Mouse (Mus musculus) kidney, adult 2 months (tissue): ENCODE measurements at regions not wholly inside any gene's neighbourhood (a gene's known extent, or its start where the extent isn't known, plus 50 kb on each side); places are given as distances from the start of the nearest gene placed in this dataset.
A peak's percentile ranks its signal among the peaks of the same experiment; 100 is the strongest.

Experiments used
- DNase-seq: peaks from one replicate; pipeline ENCODE4 v3.0.0; 2021
- H3K27ac ChIP-seq: fragments of 200-500 bp; 2 replicates; pipeline ENCODE4 v1.5.1; 2012; ENCODE audit warnings: low read depth, low read length, control low read depth, inconsistent platforms; ENCODE audit not compliant: insufficient read depth
- H3K27me3 ChIP-seq: fragments of 200-500 bp; replicated peaks from 2 replicates; pipeline ENCODE4 v1.6.1; 2012; ENCODE audit warnings: mild to moderate bottlenecking, moderate library complexity, low read length, inconsistent platforms; ENCODE audit not compliant: control insufficient read depth, insufficient read depth
- H3K36me3 ChIP-seq: fragments of 200-500 bp; 2 replicates; pipeline ENCODE4 v1.6.1; 2012; ENCODE audit warnings: mild to moderate bottlenecking, moderate library complexity, low read length, inconsistent platforms; ENCODE audit not compliant: control insufficient read depth, insufficient read depth
- H3K4me1 ChIP-seq: fragments of 200-500 bp; 2 replicates; pipeline ENCODE4 v1.6.1; 2011; ENCODE audit warnings: low read length; ENCODE audit not compliant: control insufficient read depth, insufficient read depth
- H3K4me3 ChIP-seq: fragments of 200-500 bp; 2 replicates; pipeline ENCODE4 v1.5.1; 2011; ENCODE audit warnings: mild to moderate bottlenecking, low read depth, low read length, control low read depth; ENCODE audit not compliant: insufficient read depth
- CTCF ChIP-seq: fragments of 200-500 bp; conservative IDR thresholded peaks from 2 replicates; pipeline ENCODE4 v1.5.1; 2011; ENCODE audit warnings: low read depth, mild to moderate bottlenecking, control low read depth, low read length, moderate library complexity, mixed read lengths; ENCODE audit not compliant: insufficient read depth, insufficient read length
- POLR2A ChIP-seq: fragments of 200-500 bp; IDR thresholded peaks from one replicate; pipeline ENCODE4 v1.6.1; 2011; ENCODE audit warnings: low read depth, low read length, control low read depth
- WGBS: fragments of 180-500 bp; shearing (Covaris S2); methylation state at CpG from one replicate; pipeline ENCODE4 v1.1.7; 2018; 5-methylcytosine and 5-hydroxymethylcytosine counted together

DNA sequence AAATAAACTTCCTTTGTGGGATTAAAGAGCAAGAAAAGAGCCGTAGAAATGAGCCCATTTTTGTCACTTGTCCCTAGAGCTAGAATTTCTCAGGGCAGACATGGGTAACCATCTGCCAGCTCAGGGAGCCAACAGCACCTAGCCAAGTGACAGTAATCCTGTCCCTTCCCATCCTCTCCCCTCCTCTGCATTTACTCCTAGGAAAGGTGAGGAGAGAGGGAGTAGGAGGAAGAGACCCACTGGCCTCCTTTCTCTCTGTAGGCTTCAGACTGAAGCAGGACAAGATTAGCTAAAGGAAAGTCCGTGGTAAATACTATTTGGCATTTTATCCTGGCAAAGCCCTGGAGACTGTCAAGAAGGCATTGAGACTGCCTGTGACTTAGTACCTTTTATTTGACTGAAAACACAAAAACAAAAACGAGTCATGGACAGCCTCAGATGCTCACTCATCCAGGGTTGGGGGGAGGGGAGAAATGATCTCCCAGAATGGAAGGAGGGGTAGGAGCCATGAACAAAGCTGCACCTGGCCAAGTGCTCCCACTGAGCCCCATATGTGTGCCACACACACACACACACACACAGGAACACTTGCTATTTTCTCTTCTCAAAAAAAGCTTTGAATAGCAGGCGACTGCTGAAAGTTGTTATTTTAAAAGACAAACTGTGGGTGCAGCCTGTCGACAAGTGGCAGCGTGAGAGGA, 136.6 kb upstream of the Zfand5 start:
- no peak overlapping the region for H3K27ac ChIP-seq
- H3K36me3 ChIP-seq: no peaks in the 10 kb centered on the region
- no peak overlapping the region for H3K4me3 ChIP-seq
- H3K27me3 ChIP-seq: no peaks in the 10 kb centered on the region
- TF ChIP-seq CTCF (no peak), POLR2A (no peak)
- no peaks in the 10 kb centered on the region for H3K4me1 ChIP-seq
- no peak for DNase-seq
- 61% methylated on average over 6 of the region's 6 CpGs for WGBS

DNA sequence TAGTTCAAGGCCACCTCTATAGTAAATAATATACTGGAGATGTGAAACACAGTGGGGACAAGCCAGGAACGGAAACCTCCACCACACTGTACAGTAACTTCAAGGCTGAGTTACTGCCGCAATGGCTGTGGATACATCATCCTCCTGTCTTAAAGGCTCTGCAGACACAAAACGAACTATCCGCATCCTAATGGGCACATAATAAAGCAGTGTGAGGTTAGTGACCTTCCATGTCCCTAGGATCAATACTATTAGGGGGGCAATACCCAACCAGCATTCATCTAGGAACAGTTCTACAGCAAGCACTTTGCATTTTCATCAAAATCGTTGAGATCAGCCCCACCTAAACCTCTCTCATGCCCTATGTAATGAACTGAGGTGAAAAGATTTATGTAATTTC, 142.4 kb upstream of the Zfand5 start:
- Histone ChIP-seq H3K27ac (no peak overlapping the region), H3K36me3 (no peaks in the 10 kb centered on the region), H3K4me3 (no peak overlapping the region), H3K27me3 (no peaks in the 10 kb centered on the region), H3K4me1 (no peaks in the 10 kb centered on the region)
- WGBS: 93% methylated on average over 5 of the region's 5 CpGs
- TF ChIP-seq CTCF (no peak), POLR2A (no peak)
- DNase-seq: no peak

DNA sequence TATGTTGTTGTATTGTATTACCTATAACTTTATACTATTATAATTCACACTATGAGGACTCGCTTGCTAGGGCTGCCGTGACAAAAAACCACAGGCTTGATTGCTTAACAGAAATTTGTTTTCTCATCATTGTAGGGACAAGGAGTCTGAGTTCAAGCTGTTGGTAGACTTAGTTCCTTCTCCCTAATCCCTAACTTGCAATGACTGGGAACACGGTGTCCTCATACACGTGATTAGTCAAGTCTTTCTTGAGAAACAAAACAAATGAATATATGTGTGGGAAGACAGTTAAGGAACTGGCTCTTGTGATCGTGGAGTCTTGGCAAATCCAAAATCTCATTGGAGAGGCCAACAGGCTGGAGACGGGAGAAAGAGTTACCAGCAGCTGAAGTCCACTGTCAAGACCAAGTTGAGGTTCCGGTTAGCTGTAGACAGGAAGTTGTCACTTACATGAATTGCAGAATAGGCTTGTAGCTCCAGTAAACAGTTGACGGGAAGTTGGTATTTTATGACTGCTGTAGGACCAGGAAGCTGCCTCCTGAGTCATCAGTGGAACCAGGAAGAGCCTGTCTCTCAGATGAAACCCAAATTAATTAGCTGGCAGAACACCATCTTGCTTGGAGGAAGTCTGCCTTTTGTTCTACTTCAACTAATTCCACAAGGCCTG, 144.9 kb upstream of the Zfand5 start:
- peak overlapping the region; percentile 63 for H3K27ac ChIP-seq
- TF ChIP-seq CTCF (no peak), POLR2A (no peak)
- WGBS: 64% methylated on average over 8 of the region's 8 CpGs

DNA sequence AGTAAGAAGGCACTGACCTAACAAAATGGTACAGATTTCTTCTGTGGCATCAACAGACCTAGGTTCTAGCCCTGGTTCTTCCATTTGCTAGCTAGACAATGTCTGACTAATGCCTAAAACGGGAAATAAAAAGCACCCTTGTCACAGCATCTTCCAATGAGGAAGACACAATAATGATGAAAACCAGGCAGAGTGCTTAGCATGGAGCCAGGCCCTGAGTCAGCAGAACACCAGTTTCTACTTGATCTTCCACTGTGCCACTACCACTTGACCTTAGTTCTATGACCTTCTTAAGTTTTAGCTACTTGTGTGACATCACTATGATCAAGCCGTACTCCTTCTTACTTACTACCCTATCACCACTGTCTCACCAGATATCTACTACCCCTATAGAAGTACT, 145.4 kb upstream of the Zfand5 start:
- H3K36me3 ChIP-seq: no peaks in the 10 kb centered on the region
- H3K27me3 ChIP-seq: no peaks in the 10 kb centered on the region
- TF ChIP-seq POLR2A (no peak), CTCF (no peak)
- WGBS: 93% methylated on average over 2 of the region's 2 CpGs
- H3K4me3 ChIP-seq: no peak overlapping the region
- no peak for DNase-seq
- H3K4me1 ChIP-seq: no peaks in the 10 kb centered on the region
- H3K27ac ChIP-seq: no peak overlapping the region

More for the DNA sequence above, 144.9 kb upstream of the Zfand5 start:
- no peaks in the 10 kb centered on the region for H3K27me3 ChIP-seq
- H3K4me1 ChIP-seq: no peaks in the 10 kb centered on the region
- H3K4me3 ChIP-seq: no peak overlapping the region
- peak; percentile 73 for DNase-seq
- no peaks in the 10 kb centered on the region for H3K36me3 ChIP-seq

DNA sequence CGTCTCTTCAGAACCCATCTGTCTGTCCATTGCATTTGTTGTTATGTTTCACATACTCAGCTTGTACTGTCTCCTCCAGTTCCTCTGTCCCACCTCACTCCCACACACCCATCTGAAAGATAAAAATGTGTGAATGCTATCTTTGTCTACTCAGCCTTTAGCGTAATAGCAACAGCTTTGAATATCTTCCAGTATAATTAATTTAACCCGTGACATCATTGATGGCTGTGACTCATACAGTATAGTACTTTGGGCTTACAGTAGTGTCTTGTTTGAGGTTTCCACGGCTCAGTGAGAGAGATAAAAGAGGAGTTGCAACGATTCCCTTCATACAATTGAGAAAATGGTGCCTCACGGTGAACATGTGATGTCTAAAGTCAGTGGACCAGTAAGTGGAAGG, 152.6 kb upstream of the Zfand5 start:
- no peaks in the 10 kb centered on the region for H3K36me3 ChIP-seq
- H3K4me3 ChIP-seq: no peak overlapping the region
- H3K27ac ChIP-seq: no peak overlapping the region
- H3K27me3 ChIP-seq: no peaks in the 10 kb centered on the region
- TF ChIP-seq CTCF (no peak), POLR2A (no peak)
- WGBS: 64% methylated on average over 6 of the region's 6 CpGs
- no peak for DNase-seq
- no peaks in the 10 kb centered on the region for H3K4me1 ChIP-seq

DNA sequence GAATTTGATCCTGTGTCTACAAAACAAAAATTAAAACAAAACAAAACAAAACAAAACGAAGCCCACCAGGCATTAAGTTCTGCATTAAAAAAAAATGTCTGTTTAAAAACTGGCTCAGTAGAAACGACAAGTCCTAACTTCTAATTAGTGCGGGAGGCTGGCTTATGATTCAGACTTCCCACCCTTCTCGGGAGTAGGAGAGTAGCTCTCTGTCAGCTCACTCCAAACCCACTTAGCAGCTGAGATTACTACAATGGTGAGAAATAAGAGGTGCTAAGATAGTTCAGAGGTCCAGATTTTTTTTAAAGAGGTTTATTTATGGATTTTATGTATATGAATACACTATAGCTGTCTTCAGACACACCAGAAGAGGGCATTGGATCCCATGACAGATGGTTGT, 153.3 kb upstream of the Zfand5 start:
- 86% methylated on average over 4 of the region's 4 CpGs for WGBS
- no peaks in the 10 kb centered on the region for H3K27me3 ChIP-seq
- no peaks in the 10 kb centered on the region for H3K4me1 ChIP-seq

DNA sequence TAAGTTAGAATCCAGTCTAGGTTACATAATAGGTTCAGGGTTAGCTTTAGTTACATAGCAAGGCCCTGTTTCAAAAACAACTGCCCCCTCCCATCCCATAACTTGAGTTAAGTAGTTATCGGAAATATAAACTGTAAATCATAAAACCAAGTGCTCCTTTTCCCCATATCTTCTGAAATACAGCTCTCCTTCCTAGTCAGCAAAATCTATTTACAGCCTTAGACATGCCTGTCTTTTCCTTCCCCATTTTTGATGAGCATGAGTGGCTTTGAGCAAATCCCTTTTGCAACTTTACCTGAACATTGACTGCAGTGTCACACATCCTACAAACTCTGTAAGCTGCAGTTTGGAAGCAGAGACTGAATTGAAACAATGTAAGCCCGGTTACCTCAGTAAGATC, 156.4 kb upstream of the Zfand5 start:
- TF ChIP-seq CTCF (no peak), POLR2A (no peak)
- H3K36me3 ChIP-seq: no peaks in the 10 kb centered on the region
- H3K4me1 ChIP-seq: no peaks in the 10 kb centered on the region
- no peaks in the 10 kb centered on the region for H3K27me3 ChIP-seq
- H3K27ac ChIP-seq: no peak overlapping the region
- DNase-seq: no peak
- no peak overlapping the region for H3K4me3 ChIP-seq
- WGBS: 77% methylated on average over 2 of the region's 2 CpGs

More for the DNA sequence above, 153.3 kb upstream of the Zfand5 start:
- Histone ChIP-seq H3K36me3 (no peaks in the 10 kb centered on the region), H3K4me3 (no peak overlapping the region), H3K27ac (no peak overlapping the region)
- TF ChIP-seq POLR2A (no peak), CTCF (no peak)
- no peak for DNase-seq
